Mouse (Mus musculus): ENCODE measurements around the gene Pgr.

The Pgr gene

DNA sequence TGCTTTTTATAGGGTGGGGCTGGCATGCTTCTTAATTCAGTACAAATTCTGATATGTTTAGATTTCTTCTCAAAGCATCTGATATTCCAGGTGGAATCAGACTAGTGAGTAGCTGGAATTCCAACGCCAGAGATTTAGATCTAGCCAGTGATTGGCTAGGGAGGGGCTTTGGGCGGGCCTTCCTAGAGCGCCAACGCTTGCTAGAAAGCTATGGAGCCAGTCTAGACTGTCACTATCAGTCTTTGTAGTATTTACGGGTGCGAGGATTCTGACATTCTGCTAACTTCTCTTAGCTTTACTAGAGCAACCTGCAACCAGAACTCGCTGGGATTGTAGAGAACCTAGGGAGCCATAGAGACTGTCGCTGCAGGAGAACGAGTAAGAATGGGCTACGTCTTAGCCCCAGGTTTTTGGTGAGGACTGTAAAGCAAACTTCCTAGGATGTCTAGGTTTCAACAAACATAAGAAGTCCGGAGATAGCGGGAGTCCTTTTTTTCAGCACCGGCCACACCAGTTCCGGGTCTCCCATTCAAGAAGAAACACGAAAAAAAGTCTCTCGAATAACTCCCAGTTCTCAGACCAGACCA is at the start of gene Pgr:
Pgr (plus strand) TSS at position 218 of the 587 bp plus-strand sequence.
- no peak for DNase-seq (ENCODE audit: low read depth in 2 of 2, low spot score in 2 of 2)

DNA sequence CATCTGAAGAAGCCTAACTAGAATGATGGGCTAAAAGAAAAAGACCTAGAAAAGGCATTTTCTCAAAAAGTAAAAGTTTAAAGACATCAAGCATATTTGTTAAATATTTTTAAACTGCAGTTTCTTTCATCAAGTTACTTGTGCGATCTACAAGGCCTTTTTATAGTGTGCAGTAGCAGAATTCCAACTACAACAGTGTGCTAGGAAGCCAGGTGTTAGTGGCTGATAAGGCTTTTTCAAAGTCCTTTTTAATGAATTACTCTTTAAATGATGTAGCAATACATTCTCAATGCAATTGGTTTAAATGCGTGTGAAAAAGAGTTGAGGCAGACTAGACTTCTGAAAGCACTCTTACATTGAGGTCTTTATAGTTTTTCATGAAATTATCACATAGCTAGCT is 42.2 kb upstream of the Pgr start:
- no peak for DNase-seq (ENCODE audit: low read depth in 2 of 2, low spot score in 2 of 2)

DNA sequence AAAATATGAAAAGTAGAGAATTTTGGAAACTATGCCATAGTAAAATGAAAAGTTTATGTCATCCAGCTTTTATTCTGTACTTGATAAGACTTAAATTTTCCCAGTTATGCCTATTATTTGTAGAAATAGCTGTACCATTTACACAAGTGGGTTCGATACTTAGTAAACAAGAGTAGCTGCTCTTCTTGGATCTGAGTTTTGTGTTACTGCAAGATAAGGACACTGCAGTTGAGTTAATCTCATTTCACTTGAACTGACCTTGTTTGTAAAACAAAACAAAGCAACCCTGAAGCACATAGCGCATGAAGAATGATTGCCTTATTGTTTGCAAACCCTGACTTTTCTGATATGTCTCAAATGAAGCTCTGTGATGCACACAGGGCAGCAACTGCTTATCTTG is 31.1 kb upstream of the Pgr start:
- DNase-seq (ENCODE audit: low read depth in 2 of 2, low spot score in 2 of 2), result no peak

DNA sequence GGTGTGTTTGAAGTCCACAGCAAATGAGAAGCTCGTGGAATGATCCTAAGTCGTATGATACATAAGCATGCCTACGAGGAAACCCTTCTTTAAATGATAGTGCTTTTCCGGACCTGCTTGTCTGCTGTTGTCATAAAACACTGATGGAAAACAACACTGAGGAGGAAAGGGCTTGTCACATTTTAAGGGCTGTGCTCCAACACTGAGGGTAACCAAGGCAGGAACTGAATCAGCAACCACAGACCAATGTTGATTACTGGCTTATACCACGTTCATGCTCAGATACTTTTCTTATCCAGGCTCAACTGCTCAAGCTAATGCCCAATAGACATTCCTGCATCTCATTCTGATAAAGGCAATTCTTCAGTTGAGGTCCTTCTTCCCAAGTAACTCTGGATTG is 4.4 kb upstream of the Pgr start:
- DNase-seq (ENCODE audit: low read depth in 2 of 2, low spot score in 2 of 2), result no peak

DNA sequence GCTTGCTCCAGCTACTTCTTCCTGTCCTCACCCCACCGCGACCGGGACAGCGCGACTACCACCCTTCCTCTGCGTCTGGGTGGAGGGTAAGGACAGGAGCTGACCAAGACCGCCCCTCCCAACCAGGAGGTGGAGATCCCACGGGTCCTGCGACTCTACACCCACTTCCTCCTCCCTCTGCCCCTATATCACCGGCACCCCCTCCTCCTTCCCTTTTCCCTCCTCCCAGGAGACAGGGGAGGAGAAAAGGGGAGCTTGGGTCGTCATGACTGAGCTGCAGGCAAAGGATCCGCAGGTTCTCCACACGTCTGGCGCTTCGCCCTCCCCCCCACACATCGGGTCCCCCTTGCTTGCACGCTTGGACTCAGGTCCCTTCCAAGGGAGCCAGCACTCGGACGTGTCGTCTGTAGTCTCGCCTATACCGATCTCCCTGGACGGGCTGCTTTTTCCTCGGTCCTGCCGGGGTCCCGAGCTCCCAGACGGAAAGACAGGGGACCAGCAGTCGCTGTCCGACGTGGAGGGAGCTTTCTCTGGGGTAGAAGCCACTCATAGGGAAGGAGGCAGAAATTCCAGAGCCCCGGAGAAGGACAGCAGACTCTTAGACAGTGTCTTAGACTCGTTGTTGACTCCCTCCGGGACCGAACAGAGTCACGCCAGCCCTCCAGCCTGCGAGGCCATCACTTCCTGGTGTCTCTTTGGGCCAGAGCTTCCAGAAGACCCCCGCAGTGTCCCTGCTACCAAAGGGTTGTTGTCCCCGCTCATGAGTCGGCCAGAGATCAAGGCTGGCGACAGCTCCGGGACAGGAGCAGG is 775 bp downstream of the Pgr start:
- no peak for DNase-seq (ENCODE audit: low read depth in 2 of 2, low spot score in 2 of 2)

DNA sequence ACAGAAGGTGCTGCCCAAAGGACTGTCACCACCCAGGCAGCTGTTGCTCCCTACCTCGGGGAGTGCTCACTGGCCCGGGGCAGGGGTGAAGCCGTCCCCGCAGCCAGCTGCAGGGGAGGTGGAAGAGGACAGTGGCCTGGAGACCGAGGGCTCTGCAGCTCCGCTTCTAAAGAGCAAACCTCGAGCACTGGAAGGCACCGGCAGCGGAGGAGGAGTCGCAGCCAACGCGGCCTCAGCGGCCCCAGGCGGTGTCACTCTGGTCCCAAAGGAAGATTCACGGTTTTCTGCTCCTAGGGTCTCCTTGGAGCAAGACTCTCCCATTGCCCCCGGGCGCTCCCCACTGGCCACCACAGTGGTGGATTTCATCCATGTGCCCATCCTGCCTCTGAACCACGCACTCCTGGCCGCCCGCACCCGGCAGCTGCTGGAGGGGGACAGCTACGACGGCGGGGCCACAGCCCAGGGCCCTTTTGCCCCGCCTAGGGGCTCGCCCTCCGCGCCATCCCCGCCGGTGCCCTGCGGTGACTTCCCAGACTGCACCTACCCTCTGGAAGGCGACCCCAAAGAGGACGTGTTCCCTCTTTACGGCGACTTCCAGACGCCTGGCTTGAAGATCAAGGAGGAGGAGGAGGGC is 1.5 kb downstream of the Pgr start:
- DNase-seq (ENCODE audit: low read depth in 2 of 2, low spot score in 2 of 2), result no peak

DNA sequence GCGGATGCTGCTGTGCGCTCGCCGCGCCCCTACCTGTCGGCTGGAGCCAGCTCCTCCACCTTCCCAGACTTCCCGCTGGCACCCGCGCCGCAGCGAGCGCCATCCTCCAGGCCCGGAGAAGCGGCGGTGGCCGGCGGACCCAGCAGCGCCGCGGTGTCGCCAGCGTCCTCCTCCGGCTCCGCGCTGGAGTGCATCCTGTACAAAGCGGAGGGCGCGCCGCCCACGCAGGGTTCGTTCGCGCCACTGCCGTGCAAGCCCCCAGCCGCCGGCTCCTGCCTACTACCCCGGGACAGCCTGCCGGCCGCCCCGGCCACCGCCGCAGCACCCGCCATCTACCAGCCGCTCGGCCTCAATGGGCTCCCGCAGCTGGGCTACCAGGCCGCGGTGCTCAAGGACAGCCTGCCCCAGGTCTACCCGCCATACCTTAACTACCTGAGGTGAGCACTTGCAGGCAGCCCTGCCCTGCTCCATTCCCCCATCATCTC is 2.1 kb downstream of the Pgr start:
- no peak for DNase-seq (ENCODE audit: low read depth in 2 of 2, low spot score in 2 of 2)

DNA sequence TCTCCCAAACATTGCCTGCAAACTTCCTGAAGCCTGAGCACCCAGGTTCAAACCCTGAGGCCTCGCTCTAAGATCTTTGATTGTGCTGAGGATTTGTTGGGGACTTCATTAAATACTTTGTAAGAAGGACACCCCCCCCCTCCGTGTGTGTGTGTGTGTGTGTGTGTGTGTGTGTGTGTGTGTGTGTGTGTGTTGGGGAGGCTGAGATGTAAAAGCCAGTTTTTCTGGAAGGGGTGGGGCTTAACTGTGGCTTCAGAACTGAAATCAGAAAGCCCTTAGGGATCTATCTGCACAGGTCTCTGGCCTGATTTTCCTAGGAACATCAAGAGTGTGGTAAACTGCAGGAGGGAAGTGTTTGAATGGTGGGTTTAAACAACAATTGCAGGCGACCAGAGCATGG is 2.6 kb downstream of the Pgr start:
- no peak for DNase-seq (ENCODE audit: low read depth in 2 of 2, low spot score in 2 of 2)

DNA sequence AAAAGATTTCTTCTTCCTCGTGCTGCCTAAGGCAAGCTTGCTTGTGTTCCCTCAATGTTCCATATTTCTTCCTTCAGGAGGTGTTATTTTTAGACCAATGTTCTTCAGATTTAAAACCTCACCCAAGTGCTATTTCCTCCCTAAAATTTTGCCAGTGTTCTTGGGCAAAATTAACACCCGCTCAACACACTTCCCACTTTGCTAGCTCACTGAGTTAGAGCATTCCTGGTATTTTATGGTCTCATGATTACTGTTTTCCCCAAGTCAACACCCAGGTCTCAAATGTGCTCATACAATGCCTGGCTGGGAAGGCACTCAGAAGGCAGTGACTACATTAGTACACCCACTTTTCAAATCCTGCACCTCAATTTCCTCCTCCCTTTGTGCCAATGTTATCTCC is 27.9 kb downstream of the Pgr start:
- DNase-seq (ENCODE audit: low read depth in 2 of 2, low spot score in 2 of 2), result no peak

DNA sequence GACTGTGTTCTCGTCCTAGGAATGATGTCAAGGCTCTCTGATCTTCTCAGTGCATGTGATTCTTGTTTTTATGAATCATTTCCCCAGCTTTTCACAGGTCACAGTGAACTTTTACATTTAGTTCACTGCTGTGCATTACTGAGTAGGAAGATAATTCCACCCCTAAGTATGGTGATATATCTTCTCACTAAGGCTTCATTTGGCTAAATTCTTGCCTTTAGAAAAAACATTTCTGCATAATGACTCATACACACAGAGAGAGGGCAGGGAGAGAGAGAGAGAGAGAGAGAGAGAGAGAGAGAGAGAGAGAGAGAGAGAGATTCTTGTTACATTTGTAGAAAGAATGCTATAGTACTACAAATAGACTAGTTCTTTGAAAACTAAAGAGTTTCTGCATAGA is 38.1 kb downstream of the Pgr start:
- no peak for DNase-seq (ENCODE audit: low read depth in 2 of 2, low spot score in 2 of 2)

DNA sequence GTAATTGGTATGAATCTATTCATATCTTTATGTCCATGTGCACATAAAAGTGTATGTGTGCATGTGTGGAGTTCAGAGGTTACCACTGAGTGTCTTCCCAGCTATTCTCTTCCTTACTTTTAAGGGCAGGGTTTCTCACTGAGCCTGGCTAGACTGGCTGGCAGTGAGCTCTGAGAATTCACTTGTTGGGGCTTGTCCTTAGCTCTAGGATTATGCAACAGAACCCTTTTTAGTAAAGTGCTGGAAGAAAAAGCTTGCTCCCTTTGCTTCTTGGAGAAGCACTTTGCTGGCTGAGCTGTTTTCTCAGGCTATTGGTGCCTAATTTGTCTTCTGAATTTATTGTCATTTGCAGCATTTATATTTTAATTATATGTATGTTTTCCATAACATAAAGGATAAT is 53.7 kb downstream of the Pgr start:
- no peak for DNase-seq (ENCODE audit: low read depth in 2 of 2, low spot score in 2 of 2)

DNA sequence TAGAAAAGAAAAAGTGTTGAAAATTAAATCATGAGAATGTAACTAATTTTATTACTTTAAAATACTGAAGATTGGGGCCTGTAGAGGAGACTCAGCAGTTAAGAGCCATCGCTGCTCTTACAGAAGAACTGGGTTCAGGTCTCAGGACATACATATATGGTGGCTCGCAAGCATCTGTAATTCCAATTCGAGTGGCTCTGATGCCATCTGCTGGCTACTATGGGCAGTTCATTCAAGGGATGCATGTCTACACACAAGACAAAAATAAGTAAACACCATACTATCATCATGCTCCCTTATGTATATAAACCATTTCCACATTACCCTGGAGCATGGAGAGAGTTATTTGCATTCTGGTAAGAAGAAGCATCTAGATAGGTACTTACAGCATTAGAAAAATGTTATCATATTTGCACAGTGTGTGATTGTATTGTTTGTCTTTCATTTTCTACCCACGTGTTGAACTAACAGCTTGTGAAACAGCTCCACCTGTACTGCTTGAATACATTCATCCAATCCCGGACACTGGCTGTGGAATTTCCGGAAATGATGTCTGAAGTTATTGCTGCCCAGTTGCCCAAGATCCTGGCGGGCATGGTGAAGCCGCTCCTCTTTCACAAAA is 65.0 kb downstream of the Pgr start:
- no peak for DNase-seq (ENCODE audit: low read depth in 2 of 2, low spot score in 2 of 2)

DNA sequence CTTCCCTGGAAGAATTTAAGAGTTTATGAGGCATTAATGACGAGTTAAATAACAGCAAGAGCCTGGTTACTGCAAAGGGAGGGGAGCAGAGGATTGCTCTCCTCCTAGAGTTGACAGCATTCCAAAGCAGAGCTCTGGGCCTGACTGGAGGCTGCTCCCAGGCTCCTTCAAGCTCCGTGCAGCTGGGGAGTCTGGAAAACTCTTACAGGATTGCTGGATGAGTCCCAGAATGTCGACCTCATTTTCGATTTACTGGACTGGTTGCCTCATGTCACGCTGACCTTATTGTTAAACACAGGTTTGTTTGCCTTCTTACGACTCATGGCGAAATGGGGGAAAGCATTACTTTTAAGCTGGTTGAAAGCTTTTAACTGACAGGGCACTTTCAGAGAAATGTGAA is 70.6 kb downstream of the Pgr start:
- no peak for DNase-seq (ENCODE audit: low read depth in 2 of 2, low spot score in 2 of 2)

DNA sequence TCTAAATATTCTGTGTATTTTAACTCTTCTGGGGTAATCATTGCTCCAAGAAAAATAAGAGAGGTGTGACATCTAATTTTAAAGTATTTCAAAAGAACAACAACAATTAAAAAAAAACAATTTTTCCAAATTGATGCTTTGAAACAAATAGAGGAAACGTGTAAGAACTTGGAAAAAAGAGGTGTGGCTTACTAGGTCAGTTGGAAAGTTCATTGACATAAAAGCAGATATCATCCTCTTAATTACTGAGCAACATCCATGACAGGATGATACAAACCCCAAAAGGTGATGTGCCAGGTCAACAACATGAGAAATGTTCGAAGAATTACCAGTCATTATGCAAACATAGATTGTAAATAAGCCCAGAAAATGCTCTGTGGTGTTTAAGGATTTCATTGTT is 71.9 kb downstream of the Pgr start, which contains the start of gene Gm16485:
Gm16485 (plus strand) TSS at position 301 of the 400 bp plus-strand sequence.
- DNase-seq (ENCODE audit: low read depth in 2 of 2, low spot score in 2 of 2), result no peak

DNA sequence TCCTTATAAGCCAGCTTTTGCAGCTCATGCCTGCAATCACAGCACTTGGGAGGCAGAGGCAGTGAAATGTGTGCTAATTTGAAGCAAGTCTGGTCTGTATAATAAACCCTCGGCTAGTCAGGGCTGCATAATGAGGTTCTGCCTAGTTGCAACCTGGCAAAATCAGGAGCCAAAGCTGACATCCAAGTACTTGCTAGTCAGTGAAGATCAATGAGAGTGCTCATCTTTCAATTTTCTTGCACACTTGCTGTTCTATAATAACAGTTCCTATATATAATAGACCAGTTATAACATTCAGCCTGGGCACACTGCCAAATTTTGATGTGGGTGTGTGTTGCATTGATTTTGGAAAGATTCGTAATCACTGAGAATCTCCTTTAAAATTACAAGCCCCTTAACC is 78.1 kb downstream of the Pgr start:
- no peak for DNase-seq (ENCODE audit: low read depth in 2 of 2, low spot score in 2 of 2)

DNA sequence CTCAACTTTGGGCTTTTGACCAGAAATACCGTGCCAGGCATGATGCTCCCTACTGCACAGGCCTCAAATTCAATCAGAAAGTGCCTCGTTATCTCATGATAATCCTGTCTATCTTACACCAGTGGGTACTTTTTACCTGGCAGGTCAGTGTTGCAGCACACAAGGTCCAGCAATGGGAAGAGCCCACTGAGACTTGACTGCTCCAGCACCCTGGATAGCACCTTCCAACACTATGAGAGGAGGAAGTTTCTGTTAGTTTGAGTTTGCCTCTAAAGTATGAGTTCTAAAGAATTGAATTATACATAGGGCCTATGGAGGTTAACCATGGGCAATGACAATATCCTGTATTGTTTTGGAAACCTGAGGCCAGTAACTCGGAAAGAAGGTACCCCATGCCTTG is 82.7 kb downstream of the Pgr start:
- DNase-seq (ENCODE audit: low read depth in 2 of 2, low spot score in 2 of 2), result no peak

DNA sequence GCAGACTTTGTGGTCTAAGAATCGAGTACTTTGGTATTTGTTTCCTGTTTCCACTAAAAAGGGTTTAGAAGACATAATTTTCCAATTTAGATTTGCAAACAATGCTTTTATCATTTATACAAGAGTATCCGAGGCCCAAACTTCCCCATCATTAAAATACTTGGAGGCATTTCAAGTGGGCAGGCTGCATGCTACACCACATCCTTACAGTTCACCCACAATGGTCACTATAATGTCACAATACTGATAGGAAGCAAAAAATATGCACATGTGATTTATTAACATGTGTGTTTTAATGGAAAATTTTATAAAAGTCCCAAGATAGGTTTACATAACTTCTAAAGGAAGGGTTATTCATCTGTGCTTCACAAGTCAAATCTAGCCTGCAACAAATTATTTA is 96.9 kb downstream of the Pgr start:
- DNase-seq (ENCODE audit: low read depth in 2 of 2, low spot score in 2 of 2), result no peak

DNA sequence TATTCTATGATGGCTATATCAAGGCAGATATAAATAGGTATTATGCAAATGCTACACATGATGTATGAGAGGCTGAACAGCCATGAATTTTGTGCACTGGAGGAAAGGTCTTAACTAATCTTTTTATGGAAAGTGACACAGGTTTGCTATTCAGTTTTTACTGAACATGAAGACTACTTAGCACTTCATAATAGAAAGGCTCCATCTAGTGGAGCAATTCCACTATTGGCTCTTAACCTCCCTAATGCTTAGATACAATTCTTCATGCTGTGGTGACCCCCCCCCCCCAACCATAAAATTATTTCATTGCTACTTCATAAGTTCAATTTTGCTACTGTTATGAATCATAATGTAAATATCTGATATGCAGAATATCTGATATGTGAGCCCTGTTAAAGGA is 101.5 kb downstream of the Pgr start:
- no peak for DNase-seq (ENCODE audit: low read depth in 2 of 2, low spot score in 2 of 2)

DNA sequence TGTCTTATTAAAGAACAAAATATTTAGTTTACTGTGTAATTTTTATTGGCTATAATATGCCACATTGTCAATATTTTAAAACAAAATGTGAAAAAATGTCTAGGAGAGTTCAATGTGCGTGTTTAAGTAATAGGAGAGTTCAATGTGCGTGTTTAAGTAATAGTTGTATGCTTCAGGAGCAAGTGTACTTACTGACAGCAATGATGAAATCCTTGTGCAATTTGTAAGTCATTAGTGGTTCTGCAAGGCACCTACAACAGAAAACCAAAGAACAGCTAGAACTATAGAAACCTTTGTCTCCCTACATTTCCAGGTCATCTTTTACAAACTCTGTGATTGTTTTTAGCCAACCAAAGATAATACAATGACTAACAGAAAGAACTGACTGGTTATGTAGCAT is 115.5 kb downstream of the Pgr start:
- no peak for DNase-seq (ENCODE audit: low read depth in 2 of 2, low spot score in 2 of 2)
